Mouse (Mus musculus): Measurements from ENCODE around the gene Elmo2. TPM values are rescaled to one million over a fixed set of nuclear protein-coding genes. Genes with fewer than 3 reads are reported as not detected.
A peak's percentile ranks its signal among the peaks of the same experiment; 100 is the strongest.

Elmo2 gene
- polyA plus RNA-seq, 1 experiment from 2014 or later = 42.8 TPM

- DNase-seq (ENCODE audit: low spot score) = no peak
Observed at GRCm38 (mm10) chr2:165323928-165324327, 2.4 kb downstream of the Elmo2 start.

GRCm38 (mm10) chr2:165323484-165323883 is 2.8 kb downstream of the Elmo2 start:
- DNase-seq (ENCODE audit: low spot score) = no peak

GRCm38 (mm10) chr2:165321981-165322735 is 4.1 kb downstream of the Elmo2 start:
- no peak for DNase-seq (ENCODE audit: low spot score)

- peak; percentile 28 for DNase-seq (ENCODE audit: low spot score)
Observed at GRCm38 (mm10) chr2:165321381-165321888, 4.8 kb downstream of the Elmo2 start.

DNA sequence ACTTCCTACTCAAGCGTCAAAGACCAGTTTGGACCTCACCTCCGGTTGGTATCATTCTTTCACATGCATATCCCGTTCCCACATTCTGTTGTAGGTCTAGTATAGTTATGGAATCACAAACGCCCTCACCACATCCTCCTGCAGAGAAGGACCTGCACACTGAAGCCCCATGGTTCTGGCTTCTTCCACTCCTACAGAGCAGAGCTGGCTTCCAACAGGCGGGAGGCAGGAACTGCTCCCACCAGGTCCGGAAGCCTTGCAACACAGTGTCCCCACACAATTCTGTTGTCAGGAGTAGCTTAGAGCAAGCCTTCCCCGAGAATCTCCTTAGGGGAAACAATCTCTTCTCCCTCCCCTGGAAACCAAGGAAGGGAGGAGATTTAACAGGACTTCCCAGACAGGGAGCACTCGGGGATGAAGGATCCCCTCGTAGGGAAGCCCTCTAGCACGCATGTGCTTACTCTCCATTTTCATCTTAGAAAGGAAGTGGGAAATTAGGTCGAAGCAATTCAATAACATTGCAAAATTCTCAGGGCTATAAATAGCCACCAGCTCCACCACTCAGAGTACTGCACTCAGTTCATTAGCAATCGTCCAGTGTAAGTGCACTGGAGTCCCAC is 5.6 kb downstream of the Elmo2 start:
- no peak for DNase-seq (ENCODE audit: low spot score)

DNA sequence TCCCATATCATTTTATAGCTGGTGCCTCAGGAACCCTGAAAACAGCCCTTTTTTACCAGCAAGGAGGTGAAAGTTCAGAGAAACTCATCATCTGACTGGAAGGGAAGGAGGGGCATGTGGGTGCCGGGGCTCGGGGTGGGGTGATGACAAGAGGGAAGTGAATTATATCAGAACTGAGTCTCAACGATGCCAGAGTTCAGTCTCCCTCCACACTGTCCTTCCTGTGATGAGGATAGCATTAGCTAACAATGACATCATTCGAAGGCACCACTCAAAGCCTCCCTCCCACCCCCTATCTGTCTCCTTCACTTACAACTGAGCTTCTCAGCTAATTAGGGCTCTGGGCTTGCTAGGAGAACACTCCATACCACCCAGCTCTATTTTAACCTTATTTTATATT is 6.8 kb downstream of the Elmo2 start:
- no peak for DNase-seq (ENCODE audit: low spot score)

DNA sequence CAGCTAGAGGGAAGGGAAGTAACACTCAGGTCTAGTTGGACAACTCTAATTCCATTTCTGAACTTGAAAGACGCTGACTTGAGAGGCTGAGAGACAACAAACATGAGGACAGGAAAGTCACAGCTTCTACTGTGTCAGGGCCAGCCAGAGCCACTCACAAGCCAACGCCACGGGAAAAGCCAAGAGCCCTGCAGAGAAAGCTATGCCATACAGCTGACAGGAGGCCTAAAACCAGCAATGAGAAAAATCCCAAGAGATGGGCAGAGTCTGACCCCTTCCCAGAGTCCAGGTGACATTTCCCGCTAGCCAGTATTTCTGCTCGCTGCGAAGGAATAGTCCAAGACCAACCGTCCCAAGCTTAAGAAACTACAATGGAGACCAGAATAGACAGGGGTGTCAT is 7.3 kb downstream of the Elmo2 start:
- no peak for DNase-seq (ENCODE audit: low spot score)

GRCm38 (mm10) chr2:165317621-165318263 is 8.5 kb downstream of the Elmo2 start:
- no peak for DNase-seq (ENCODE audit: low spot score)

- DNase-seq (ENCODE audit: low spot score) = no peak
Observed at GRCm38 (mm10) chr2:165316837-165317473, 9.3 kb downstream of the Elmo2 start.

DNA sequence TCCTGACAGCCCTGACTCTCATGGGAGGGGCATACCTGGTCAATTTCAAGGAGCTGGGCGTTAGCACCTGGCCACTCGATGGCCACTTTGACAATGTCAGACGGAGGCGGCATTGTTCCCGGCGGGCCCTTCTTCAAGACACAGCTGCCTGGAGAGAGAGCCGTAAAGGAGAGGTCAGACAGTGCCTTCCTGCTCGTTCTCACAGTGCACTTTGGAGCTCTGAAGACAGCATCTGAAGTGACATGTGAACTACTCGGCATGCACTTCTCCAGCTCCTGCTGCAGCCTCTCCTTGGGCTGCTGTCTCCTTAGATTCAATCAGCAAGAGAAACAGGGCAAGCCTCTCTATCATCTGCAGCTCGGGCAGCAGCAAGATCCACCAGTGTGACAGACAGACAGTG is 10.1 kb downstream of the Elmo2 start:
- DNase-seq (ENCODE audit: low spot score) = no peak

- no peak for DNase-seq (ENCODE audit: low spot score)
Observed at GRCm38 (mm10) chr2:165314197-165314596, 12.1 kb downstream of the Elmo2 start.

DNA sequence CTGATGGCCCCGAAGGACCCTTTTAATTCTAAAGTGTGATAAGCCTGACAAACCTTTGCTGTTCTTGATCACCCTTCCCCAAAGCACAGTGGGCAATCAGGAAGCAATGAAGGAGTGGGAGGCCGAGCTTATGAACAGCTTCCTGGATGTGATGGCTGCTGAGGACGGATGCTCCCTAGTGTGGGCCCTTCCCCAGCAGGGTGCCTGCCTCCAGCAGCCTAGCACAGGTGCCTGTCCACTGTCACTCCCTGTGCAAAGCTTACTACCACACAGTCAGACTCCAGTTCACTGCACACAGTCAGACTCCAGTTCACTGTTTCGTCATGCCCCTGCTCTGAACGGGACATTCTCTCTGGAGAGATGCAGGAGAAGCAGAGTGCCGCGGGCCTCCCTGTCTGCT is 13.9 kb downstream of the Elmo2 start:
- no peak for DNase-seq (ENCODE audit: low spot score)

DNA sequence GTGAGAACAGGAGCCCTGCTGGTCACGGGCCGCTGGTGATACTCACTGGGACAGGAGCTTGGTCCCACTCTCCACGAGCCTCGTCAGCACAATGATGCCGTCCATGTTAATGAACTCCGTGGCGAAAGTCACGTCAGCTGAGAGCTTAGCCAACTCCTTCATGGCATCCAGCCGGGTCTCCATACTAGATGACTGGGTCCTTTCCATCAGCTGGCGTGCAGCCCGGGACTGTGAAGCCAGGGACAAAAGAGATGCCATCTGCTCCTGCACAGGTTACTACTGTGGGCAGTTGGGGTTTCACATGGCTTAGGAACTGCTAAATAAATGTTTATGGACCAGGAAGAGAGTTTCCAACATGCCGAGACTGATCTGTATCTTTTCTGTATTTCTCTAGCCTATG is 14.7 kb downstream of the Elmo2 start:
- DNase-seq (ENCODE audit: low spot score) = no peak

- no peak for DNase-seq (ENCODE audit: low spot score)
Observed at GRCm38 (mm10) chr2:165310818-165311425, 15.4 kb downstream of the Elmo2 start.

GRCm38 (mm10) chr2:165307801-165308200 is 18.5 kb downstream of the Elmo2 start:
- DNase-seq (ENCODE audit: low spot score) = no peak

DNA sequence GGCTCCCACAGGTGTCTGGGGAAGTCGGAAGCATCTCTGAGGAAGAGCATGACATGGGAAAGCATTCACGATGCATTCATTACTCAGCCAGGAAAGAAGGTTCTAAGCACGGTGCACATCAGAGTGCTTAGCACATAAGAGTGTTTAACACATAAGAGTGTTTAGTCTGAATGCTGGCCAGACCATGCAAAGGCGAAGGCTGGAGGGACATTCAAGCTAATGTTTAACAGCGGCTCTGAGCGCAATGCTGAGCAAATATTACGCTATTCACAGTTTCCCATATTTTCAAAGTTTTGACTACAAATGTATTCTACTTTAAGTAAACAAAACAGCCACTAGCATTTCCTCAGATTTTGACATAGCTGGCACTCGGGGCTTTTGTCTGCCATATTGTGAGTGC is 20.8 kb downstream of the Elmo2 start:
- no peak for DNase-seq (ENCODE audit: low spot score)

GRCm38 (mm10) chr2:165304819-165305218 is 21.5 kb downstream of the Elmo2 start:
- DNase-seq (ENCODE audit: low spot score) = no peak

DNA sequence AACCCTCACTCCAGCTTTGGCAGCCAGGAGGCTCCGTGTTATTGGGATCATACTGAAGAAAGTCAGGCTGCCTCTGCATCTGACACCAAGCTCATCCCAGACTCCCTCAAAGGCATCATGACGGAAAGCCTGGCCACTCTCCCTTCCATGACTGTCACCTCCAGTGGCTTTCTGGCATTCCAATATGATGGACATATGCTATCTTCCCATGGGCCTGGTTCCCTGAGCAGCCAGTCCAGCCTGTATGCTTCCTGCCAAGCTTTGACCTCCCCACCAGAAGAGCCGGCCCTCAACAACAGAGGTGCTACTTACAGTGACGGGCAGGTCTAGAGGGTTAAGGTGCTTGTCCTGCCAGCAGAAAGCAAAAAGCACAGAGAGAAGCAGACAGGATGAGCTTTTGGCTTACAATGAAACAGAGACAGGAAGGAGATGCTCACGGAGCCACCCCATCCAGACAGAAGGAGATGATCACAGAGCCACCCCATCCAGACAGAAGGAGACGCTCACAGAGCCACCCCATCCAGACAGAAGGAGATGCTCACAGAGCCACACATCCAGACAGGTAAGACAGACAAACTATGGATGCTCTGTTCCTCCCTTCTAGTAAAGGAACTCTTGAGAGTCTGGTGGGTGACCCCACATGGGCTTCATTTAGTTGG is 22.8 kb downstream of the Elmo2 start:
- no peak for DNase-seq (ENCODE audit: low spot score)

DNA sequence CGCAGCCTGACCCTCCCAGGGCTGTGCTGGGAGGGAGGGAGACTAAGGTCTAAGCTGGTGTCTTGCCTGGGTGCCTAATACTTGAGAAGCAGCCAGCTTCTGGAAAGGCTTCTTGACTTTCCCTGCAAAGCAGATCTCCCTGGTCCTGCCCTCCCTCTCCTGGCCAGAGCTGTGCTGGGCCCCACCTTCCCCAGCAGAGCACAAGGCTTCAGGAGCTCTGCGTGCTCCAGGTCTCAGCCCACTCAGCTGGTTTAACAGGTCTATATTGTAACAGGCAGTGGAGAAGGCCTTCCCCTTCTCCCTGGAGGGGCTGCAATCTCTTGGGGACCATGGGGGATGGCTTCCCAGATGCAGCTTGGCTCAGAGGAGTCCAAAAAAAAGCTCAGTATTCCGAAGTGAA is 24.9 kb downstream of the Elmo2 start:
- DNase-seq (ENCODE audit: low spot score) = no peak

DNA sequence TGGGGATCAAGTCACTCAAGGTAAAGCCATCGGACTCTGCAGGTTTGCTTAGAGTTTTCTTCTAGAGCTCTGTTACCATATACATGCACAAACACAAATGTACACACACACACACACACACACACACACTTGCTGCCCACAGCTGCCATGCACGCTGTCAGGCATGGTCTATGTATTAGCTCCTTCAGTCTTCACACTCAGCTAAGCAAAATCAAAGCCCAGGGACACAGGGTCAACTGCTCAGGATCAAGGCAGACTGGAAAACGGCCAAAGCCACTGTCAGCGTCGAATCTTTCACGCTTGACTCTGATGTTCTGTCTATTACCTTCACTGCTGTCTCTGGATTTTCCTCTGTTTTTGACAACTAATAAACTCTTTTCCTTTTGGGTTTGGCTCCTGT is 25.4 kb downstream of the Elmo2 start:
- no peak for DNase-seq (ENCODE audit: low spot score)

GRCm38 (mm10) chr2:165300424-165300823 is 25.9 kb downstream of the Elmo2 start:
- DNase-seq (ENCODE audit: low spot score) = no peak

Data from thymus, postnatal 0 days (tissue).